Mouse (Mus musculus) ovary, postnatal 36 days (tissue): ENCODE data around the gene Gm42957.
"Not testable (repeated sequence)": the region's sequence is repeated elsewhere in the genome, so short reads cannot be mapped to it uniquely, and the experiment has no call there.

ENCODE experiments used
- DNase-seq: peaks from one replicate; pipeline ENCODE4 v3.0.0; 2022; ENCODE audit warnings: low spot score, mixed read lengths

The Gm42957 gene

GRCm38 (mm10) chr3:96675171-96675570 is 39.9 kb downstream of the Gm42957 start:
- DNase-seq, result no peak

GRCm38 (mm10) chr3:96675690-96676089 is 40.4 kb downstream of the Gm42957 start:
- DNase-seq, result no peak

GRCm38 (mm10) chr3:96678456-96678855 is 43.2 kb downstream of the Gm42957 start:
- no peak for DNase-seq

GRCm38 (mm10) chr3:96679159-96679674 is 43.9 kb downstream of the Gm42957 start:
- DNase-seq, result no peak

GRCm38 (mm10) chr3:96680269-96680956 is 45.1 kb downstream of the Gm42957 start:
- no peak for DNase-seq

- DNase-seq, result no peak
Measured at GRCm38 (mm10) chr3:96683496-96683895, 48.2 kb downstream of the Gm42957 start.

GRCm38 (mm10) chr3:96684151-96684821 is 49.0 kb downstream of the Gm42957 start:
- DNase-seq, result peak; percentile 72

GRCm38 (mm10) chr3:96684822-96685156 is 49.5 kb downstream of the Gm42957 start:
- DNase-seq, result no peak

- DNase-seq, result not testable (repeated sequence)
Measured at GRCm38 (mm10) chr3:96686057-96686456, 50.8 kb downstream of the Gm42957 start.

GRCm38 (mm10) chr3:96688854-96689253 is 53.6 kb downstream of the Gm42957 start:
- no peak for DNase-seq

- no peak for DNase-seq
Measured at GRCm38 (mm10) chr3:96690298-96690697, 55.0 kb downstream of the Gm42957 start.

- DNase-seq, result peak; percentile 62
Measured at GRCm38 (mm10) chr3:96692506-96692905, 57.2 kb downstream of the Gm42957 start.

GRCm38 (mm10) chr3:96693579-96693978 is 58.3 kb downstream of the Gm42957 start:
- no peak for DNase-seq

GRCm38 (mm10) chr3:96696198-96696765 is 61.0 kb downstream of the Gm42957 start, which contains the start of gene Pias3:
TSS of gene Pias3 (plus strand) at chr3:96696384.
- DNase-seq, result peak; percentile 88

GRCm38 (mm10) chr3:96696766-96697732 is 61.8 kb downstream of the Gm42957 start:
- peak; percentile 94 for DNase-seq

- DNase-seq, result no peak
Measured at GRCm38 (mm10) chr3:96698993-96699690, 63.9 kb downstream of the Gm42957 start.

GRCm38 (mm10) chr3:96700376-96700775 is 65.1 kb downstream of the Gm42957 start:
- no peak for DNase-seq

GRCm38 (mm10) chr3:96701003-96701402 is 65.7 kb downstream of the Gm42957 start:
- no peak for DNase-seq
